Mouse (Mus musculus) MEL (cell line): Measurements from ENCODE around the gene Il9r. TPM values are rescaled to one million over a fixed set of nuclear protein-coding genes. Genes with fewer than 3 reads are reported as not detected.
A peak's percentile ranks its signal among the peaks of the same experiment; 100 is the strongest.

Experiments
- DNase-seq: peaks from one replicate; pipeline ENCODE4 v3.0.0; 2011; ENCODE audit warnings: low read depth, low spot score
- H3K27ac ChIP-seq: 2 replicates; pipeline ENCODE4 v1.5.1; 2012; ENCODE audit warnings: low read depth, mild to moderate bottlenecking, control low read depth, low read length, moderate library complexity; ENCODE audit not compliant: control insufficient read depth
- H3K27me3 ChIP-seq, 2 experiments: fragments of 150-350 bp in 1 of 2; sonication (generic) in 1 of 2; 2 replicates each; pipeline ENCODE4 v1.6.1; 2012; ENCODE audit warnings: low read length in 2 of 2, mild to moderate bottlenecking in 2 of 2, improper control_type of control experiment in 1 of 2, moderate library complexity in 1 of 2; ENCODE audit not compliant: insufficient read depth in 2 of 2, control insufficient read depth in 1 of 2
- H3K36me3 ChIP-seq, 2 experiments: 2 replicates each; pipeline ENCODE4 v1.6.1; 2012 to 2014; ENCODE audit warnings: low read length in 2 of 2, improper control_type of control experiment in 1 of 2, inconsistent platforms in 1 of 2, mild to moderate bottlenecking in 1 of 2; ENCODE audit not compliant: insufficient read depth in 2 of 2, control insufficient read depth in 1 of 2
- H3K4me1 ChIP-seq, 2 experiments: fragments of 150-350 bp in 1 of 2; sonication (generic) in 1 of 2; 2 replicates each; pipeline ENCODE4 v1.6.1; 2012; ENCODE audit warnings: low read length in 2 of 2, improper control_type of control experiment in 1 of 2, mild to moderate bottlenecking in 1 of 2; ENCODE audit not compliant: insufficient read depth in 2 of 2, control insufficient read depth in 1 of 2
- H3K4me3 ChIP-seq, 2 experiments: fragments of 150-350 bp in 1 of 2; sonication (generic) in 1 of 2; 2 replicates each; pipeline ENCODE4 v1.5.1; 2012; ENCODE audit warnings: low read depth in 2 of 2, low read length in 2 of 2, mild to moderate bottlenecking in 2 of 2, moderate library complexity in 2 of 2, control low read depth in 1 of 2, improper control_type of control experiment in 1 of 2; ENCODE audit not compliant: control insufficient read depth in 1 of 2, insufficient read depth in 1 of 2
- H3K79me2 ChIP-seq: 2 replicates; pipeline ENCODE4 v1.6.1; 2012; ENCODE audit warnings: mild to moderate bottlenecking, low read length, moderate library complexity; ENCODE audit not compliant: control insufficient read depth, poor library complexity, insufficient read depth
- H3K9ac ChIP-seq: 2 replicates; pipeline ENCODE4 v1.6.1; 2012; ENCODE audit warnings: low read depth, mild to moderate bottlenecking, control low read depth, low read length, moderate library complexity; ENCODE audit not compliant: control insufficient read depth, poor library complexity, severe bottlenecking
- H3K9me3 ChIP-seq: fragments of 150-350 bp; sonication (generic); replicated peaks from 2 replicates; pipeline ENCODE4 v1.6.1; 2012; ENCODE audit warnings: mild to moderate bottlenecking, low read length, improper control_type of control experiment, moderate library complexity; ENCODE audit not compliant: insufficient read depth
- CTCF ChIP-seq, 3 experiments: IDR thresholded peaks in 2 of 3; conservative IDR thresholded peaks in 1 of 3; 2 replicates each; pipeline ENCODE4 v1.5.1; 2011 to 2012; ENCODE audit warnings: low read length in 3 of 3, low read depth in 2 of 3, mild to moderate bottlenecking in 2 of 3, improper control_type of control experiment in 1 of 3, inconsistent platforms in 1 of 3, mixed read lengths in 1 of 3, moderate library complexity in 1 of 3; ENCODE audit not compliant: control insufficient read depth in 1 of 3, insufficient read depth in 1 of 3, poor library complexity in 1 of 3, severe bottlenecking in 1 of 3
- E2F4 ChIP-seq: IDR thresholded peaks from 2 replicates; pipeline ENCODE4 v1.6.1; 2011; ENCODE audit warnings: low read depth, low read length, improper control_type of control experiment, borderline replicate concordance
- ELF1 ChIP-seq: IDR thresholded peaks from 2 replicates; pipeline ENCODE4 v1.6.1; 2014; ENCODE audit warnings: low read depth, mild to moderate bottlenecking, inconsistent platforms, low read length, improper control_type of control experiment, moderate library complexity
- GABPA ChIP-seq: IDR thresholded peaks from 2 replicates; pipeline ENCODE4 v1.6.1; 2012; ENCODE audit warnings: low read depth, mild to moderate bottlenecking, inconsistent platforms, low read length, improper control_type of control experiment, moderate library complexity
- GATA1 ChIP-seq: IDR thresholded peaks from 2 replicates; pipeline ENCODE4 v1.6.1; 2011; ENCODE audit warnings: low read depth, low read length, improper control_type of control experiment
- JUND ChIP-seq: IDR thresholded peaks from 2 replicates; pipeline ENCODE4 v1.6.1; 2011; ENCODE audit warnings: low read depth, mild to moderate bottlenecking, improper control_type of control experiment, low read length
- KAT2A ChIP-seq: conservative IDR thresholded peaks from 2 replicates; pipeline ENCODE4 v1.6.1; 2012; ENCODE audit warnings: low read depth, low read length, improper control_type of control experiment, inconsistent platforms
- MAFK ChIP-seq: IDR thresholded peaks from 2 replicates; pipeline ENCODE4 v1.6.1; 2011; ENCODE audit warnings: low read depth, mild to moderate bottlenecking, low read length, improper control_type of control experiment, borderline replicate concordance
- MAX ChIP-seq: IDR thresholded peaks from 2 replicates; pipeline ENCODE4 v1.6.1; 2011; ENCODE audit warnings: low read length, improper control_type of control experiment
- MAZ ChIP-seq: IDR thresholded peaks from 2 replicates; pipeline ENCODE4 v1.6.1; 2012; ENCODE audit warnings: low read depth, mild to moderate bottlenecking, inconsistent platforms, low read length, improper control_type of control experiment
- MYC ChIP-seq: IDR thresholded peaks from 2 replicates; pipeline ENCODE4 v1.6.1; 2011; ENCODE audit warnings: low read depth, mild to moderate bottlenecking, low read length, improper control_type of control experiment, moderate library complexity
- POLR2AphosphoS2 ChIP-seq: IDR thresholded peaks from 2 replicates; pipeline ENCODE4 v1.6.1; 2011; ENCODE audit warnings: low read length, improper control_type of control experiment
- RAD21 ChIP-seq: IDR thresholded peaks from 2 replicates; pipeline ENCODE4 v1.6.1; 2011; ENCODE audit warnings: mild to moderate bottlenecking, low read depth, low read length, improper control_type of control experiment
- RCOR1 ChIP-seq: IDR thresholded peaks from 2 replicates; pipeline ENCODE4 v1.6.1; 2012; ENCODE audit warnings: low read depth, mild to moderate bottlenecking, inconsistent platforms, low read length, improper control_type of control experiment
- SIN3A ChIP-seq: IDR thresholded peaks from 2 replicates; pipeline ENCODE4 v1.6.1; 2012; ENCODE audit warnings: low read length, improper control_type of control experiment, inconsistent platforms
- SMC3 ChIP-seq: IDR thresholded peaks from 2 replicates; pipeline ENCODE4 v1.6.1; 2011; ENCODE audit warnings: low read depth, low read length, improper control_type of control experiment
- TCF12 ChIP-seq: IDR thresholded peaks from 2 replicates; pipeline ENCODE4 v1.6.1; 2014; ENCODE audit warnings: low read depth, mild to moderate bottlenecking, inconsistent platforms, low read length, improper control_type of control experiment, moderate library complexity
- UBTF ChIP-seq: IDR thresholded peaks from 2 replicates; pipeline ENCODE4 v1.6.1; 2012; ENCODE audit warnings: low read depth, mild to moderate bottlenecking, inconsistent platforms, low read length, improper control_type of control experiment, moderate library complexity, borderline replicate concordance; ENCODE audit not compliant: insufficient read depth
- USF2 ChIP-seq, 2 experiments: IDR thresholded peaks; 2 replicates each; pipeline ENCODE4 v1.6.1; 2011 to 2012; ENCODE audit warnings: improper control_type of control experiment in 2 of 2, low read length in 2 of 2, borderline replicate concordance in 1 of 2, inconsistent platforms in 1 of 2, low read depth in 1 of 2, mild to moderate bottlenecking in 1 of 2; ENCODE audit not compliant: insufficient read depth in 1 of 2
- ZC3H11A ChIP-seq: IDR thresholded peaks from 2 replicates; pipeline ENCODE4 v1.6.1; 2012; ENCODE audit warnings: low read depth, mild to moderate bottlenecking, inconsistent platforms, low read length, improper control_type of control experiment
- polyA plus RNA-seq, 2 experiments: library from polyadenylated mRNA; stranded (reverse) in 1 of 2; unstranded in 1 of 2; fragments of >175 nt in 1 of 2; fragments of >200 nt in 1 of 2; gene quantifications; 2 replicates each; pipeline versions ENCODE4 v1.2.1 to v1.2.4; 2012; ENCODE audit warnings: low replicate concordance in 2 of 2, low read depth in 1 of 2; ENCODE audit not compliant: insufficient read length in 2 of 2, insufficient read depth in 1 of 2, missing spikeins in 1 of 2
- total RNA-seq: library from RNA; depleted of rRNA; stranded (reverse); fragments of 300-350 nt; gene quantifications from 2 replicates; pipeline ENCODE4 v1.2.3, GENCODE M21; 2012

The Il9r gene
- total and polyA plus RNA-seq, 3 experiments, result 56.9 to 83.8 TPM; not detected in 1

GRCm38 (mm10) chr11:32141627-32142586 is 58.2 kb downstream of the Il9r start:
- DNase-seq, result no peak
- Histone ChIP-seq H3K9me3 (no peaks in the 10 kb centered on the region), H3K4me3 (no peak overlapping the region), H3K79me2 (no peaks in the 10 kb centered on the region), H3K27ac (no peak overlapping the region), H3K9ac (no peak overlapping the region), H3K27me3 (peaks cover 16 to 28% of the 10 kb centered on the region in 2 experiments), H3K4me1 (no peaks in the 10 kb centered on the region), H3K36me3 (no peaks in the 10 kb centered on the region)
- TF ChIP-seq USF2 (IDR thresholded peaks at IDR 0.05; ENCODE audit: borderline replicate concordance in 1 of 2, insufficient read depth in 1 of 2, low read depth in 1 of 2, low read length in 2 of 2), result no peak
- TF ChIP-seq MAX, result no peak
- no peak for TF ChIP-seq MAZ
- no peak for TF ChIP-seq E2F4
- TF ChIP-seq TCF12, result no peak
- TF ChIP-seq UBTF, result no peak
- no peak for TF ChIP-seq GABPA
- TF ChIP-seq SIN3A, result no peak
- no peak for TF ChIP-seq RCOR1
- no peak for TF ChIP-seq MAFK
- no peak for TF ChIP-seq POLR2AphosphoS2
- no peak for TF ChIP-seq JUND
- no peak for TF ChIP-seq MYC
- TF ChIP-seq KAT2A, result no peak
- no peak for TF ChIP-seq ELF1

DNA sequence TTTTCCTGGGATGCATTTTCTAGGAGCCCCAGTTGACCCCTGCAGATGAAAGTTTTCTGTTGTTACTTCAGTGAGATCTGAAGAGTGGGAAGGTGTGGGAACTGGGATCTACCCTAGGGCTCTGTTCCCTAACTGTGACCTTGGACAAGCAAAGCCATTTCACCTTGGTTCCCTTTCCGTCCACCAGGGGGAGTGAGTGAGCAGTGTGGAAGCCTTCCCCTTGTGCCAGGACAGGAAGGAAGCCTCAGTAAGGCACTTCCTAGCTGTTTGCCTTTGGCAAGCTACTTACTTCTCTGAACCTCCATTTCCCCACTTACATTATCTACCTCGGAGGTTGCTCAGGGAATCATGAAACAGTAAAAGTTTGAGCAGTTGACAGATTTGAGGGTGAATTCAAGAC is 59.0 kb downstream of the Il9r start:
- no peaks in the 10 kb centered on the region for H3K36me3 ChIP-seq
- no peak overlapping the region for H3K27ac ChIP-seq
- DNase-seq, result peak; percentile 84
- no peaks in the 10 kb centered on the region for H3K79me2 ChIP-seq
- H3K9me3 ChIP-seq, result no peaks in the 10 kb centered on the region
- peak; percentile 54; the same call in 1 of the 2 replicates for TF ChIP-seq ELF1
- peak; percentile 75 for TF ChIP-seq RAD21
- peak; percentile 99 for TF ChIP-seq SMC3
- TF ChIP-seq CTCF (IDR thresholded peaks at IDR 0.05 in 2 of 3, conservative IDR thresholded peaks at IDR 0.05 in 1 of 3; ENCODE audit: control insufficient read depth in 1 of 3, insufficient read depth in 1 of 3, low read depth in 2 of 3, low read length in 3 of 3, poor library complexity in 1 of 3, severe bottlenecking in 1 of 3), result peak; percentile 96 to 100 (median 98)
- TF ChIP-seq GATA1, result no peak
- 0 out of 2 replicates have a peak, but pooled peaks have one; percentile 51 for TF ChIP-seq MYC
- TF ChIP-seq POLR2AphosphoS2, result no peak
- peak; percentile 76 for TF ChIP-seq ZC3H11A
- no peaks in the 10 kb centered on the region for H3K4me1 ChIP-seq
- H3K9ac ChIP-seq, result no peak overlapping the region
- no peak overlapping the region for H3K4me3 ChIP-seq
- peaks cover 23 to 28% of the 10 kb centered on the region in 2 experiments for H3K27me3 ChIP-seq
